Mouse (Mus musculus) megakaryocyte, embryonic 14.5 days (primary cell): ENCODE data around the gene Pitpnm3. TPM values are rescaled to one million over a fixed set of nuclear protein-coding genes. Genes with fewer than 3 reads are reported as not detected.
A peak's percentile ranks its signal among the peaks of the same experiment; 100 is the strongest.
"Not testable (repeated sequence)": the region's sequence is repeated elsewhere in the genome, so short reads cannot be mapped to it uniquely, and the experiment has no call there.

Experiments used
- H3K27me3 ChIP-seq: replicated peaks from 2 replicates; pipeline ENCODE3; 2012; ENCODE audit warnings: inconsistent platforms
- H3K36me3 ChIP-seq: replicated peaks from 2 replicates; pipeline ENCODE3; 2012; ENCODE audit warnings: low read length, inconsistent platforms, mixed read lengths
- H3K4me1 ChIP-seq: 2 replicates; pipeline ENCODE4 v1.6.1; 2012; ENCODE audit warnings: inconsistent platforms
- H3K4me3 ChIP-seq: replicated peaks from 2 replicates; pipeline ENCODE3; 2012; ENCODE audit warnings: moderate library complexity, mild to moderate bottlenecking, inconsistent platforms
- H3K9me3 ChIP-seq: 2 replicates; pipeline ENCODE4 v1.6.1; 2012; ENCODE audit warnings: inconsistent platforms
- FLI1 ChIP-seq: IDR thresholded peaks from 2 replicates; pipeline ENCODE4 v1.6.1; 2012; ENCODE audit warnings: low read length, inconsistent platforms, mixed read lengths
- GATA1 ChIP-seq: IDR thresholded peaks from 3 replicates; pipeline ENCODE4 v1.6.1; 2012; ENCODE audit warnings: mixed read lengths, low read length, inconsistent platforms, borderline replicate concordance
- polyA plus RNA-seq: library from polyadenylated mRNA; stranded (reverse); fragments of >175 nt; gene quantifications from 2 replicates; pipeline ENCODE4 v1.2.3, GENCODE M21; 2012; ENCODE audit warnings: low replicate concordance; ENCODE audit not compliant: insufficient read depth

Gene Pitpnm3
- 0.07 TPM in 1 of 2 replicates, not detected in the other for polyA plus RNA-seq

- peaks cover 5% of the 10 kb centered on the region for H3K4me1 ChIP-seq
- TF ChIP-seq GATA1 (no peak), FLI1 (no peak)
- no peaks in the 10 kb centered on the region for H3K9me3 ChIP-seq
- peak within 1 kb of the TSS; percentile 50 for H3K4me3 ChIP-seq
- H3K36me3 ChIP-seq = no peaks in the 10 kb centered on the region
- peaks cover 94% of the 10 kb centered on the region for H3K27me3 ChIP-seq
Observed at GRCm38 (mm10) chr11:72135383-72136158, at the start of gene Pitpnm3. Gene Pitpnm3 (minus strand): TSS chr11:72135778.

- peaks cover 72% of the 10 kb centered on the region for H3K36me3 ChIP-seq
- H3K9me3 ChIP-seq = no peaks in the 10 kb centered on the region
- H3K4me3 ChIP-seq = no peak overlapping the region
- TF ChIP-seq GATA1 = no peak
- H3K27me3 ChIP-seq = no peaks in the 10 kb centered on the region
- H3K4me1 ChIP-seq = peaks cover 17% of the 10 kb centered on the region
Observed at GRCm38 (mm10) chr11:72184252-72184651, 48.7 kb upstream of the Pitpnm3 start.

GRCm38 (mm10) chr11:72181136-72181535, 45.6 kb upstream of the Pitpnm3 start:
- Histone ChIP-seq H3K27me3 (no peaks in the 10 kb centered on the region), H3K36me3 (peaks cover 74% of the 10 kb centered on the region), H3K4me1 (peaks cover 4% of the 10 kb centered on the region), H3K4me3 (no peak overlapping the region), H3K9me3 (no peaks in the 10 kb centered on the region)
- TF ChIP-seq GATA1 = no peak
- TF ChIP-seq FLI1 = no peak

GRCm38 (mm10) chr11:72180556-72180955, 45.0 kb upstream of the Pitpnm3 start:
- Histone ChIP-seq H3K27me3 (no peaks in the 10 kb centered on the region), H3K4me3 (no peak overlapping the region), H3K36me3 (peaks cover 76% of the 10 kb centered on the region), H3K4me1 (no peaks in the 10 kb centered on the region), H3K9me3 (no peaks in the 10 kb centered on the region)
- TF ChIP-seq GATA1 (no peak), FLI1 (no peak)

- peaks cover 90% of the 10 kb centered on the region for H3K36me3 ChIP-seq
- no peaks in the 10 kb centered on the region for H3K27me3 ChIP-seq
- no peaks in the 10 kb centered on the region for H3K9me3 ChIP-seq
- H3K4me1 ChIP-seq = no peaks in the 10 kb centered on the region
- H3K4me3 ChIP-seq = no peak overlapping the region
- no peak for TF ChIP-seq FLI1
- TF ChIP-seq GATA1 = no peak
Observed at GRCm38 (mm10) chr11:72176553-72176952, 41.0 kb upstream of the Pitpnm3 start.

GRCm38 (mm10) chr11:72175966-72176365, 40.4 kb upstream of the Pitpnm3 start:
- TF ChIP-seq FLI1 (no peak), GATA1 (no peak)
- peaks cover 85% of the 10 kb centered on the region for H3K36me3 ChIP-seq
- H3K4me3 ChIP-seq = no peak overlapping the region
- H3K27me3 ChIP-seq = no peaks in the 10 kb centered on the region
- no peaks in the 10 kb centered on the region for H3K9me3 ChIP-seq
- H3K4me1 ChIP-seq = no peaks in the 10 kb centered on the region

- Histone ChIP-seq H3K36me3 (peaks cover 86% of the 10 kb centered on the region), H3K27me3 (no peaks in the 10 kb centered on the region), H3K4me3 (no peak overlapping the region), H3K4me1 (no peaks in the 10 kb centered on the region), H3K9me3 (no peaks in the 10 kb centered on the region)
- TF ChIP-seq GATA1 (no peak), FLI1 (no peak)
Observed at GRCm38 (mm10) chr11:72174721-72175120, 39.1 kb upstream of the Pitpnm3 start.

GRCm38 (mm10) chr11:72173506-72173905, 37.9 kb upstream of the Pitpnm3 start:
- Histone ChIP-seq H3K4me1 (peaks cover under 1% of the 10 kb centered on the region; the same call in 1 of the 2 replicates), H3K27me3 (no peaks in the 10 kb centered on the region), H3K9me3 (no peaks in the 10 kb centered on the region), H3K36me3 (peaks cover 86% of the 10 kb centered on the region), H3K4me3 (no peak overlapping the region)
- TF ChIP-seq GATA1 (no peak), FLI1 (no peak)

GRCm38 (mm10) chr11:72171906-72172305, 36.3 kb upstream of the Pitpnm3 start:
- peaks cover 85% of the 10 kb centered on the region for H3K36me3 ChIP-seq
- not testable (repeated sequence) for H3K27me3 ChIP-seq, H3K4me1 ChIP-seq, H3K4me3 ChIP-seq, H3K9me3 ChIP-seq

- Histone ChIP-seq H3K36me3 (peaks cover 85% of the 10 kb centered on the region), H3K4me1 (peaks cover 5% of the 10 kb centered on the region), H3K4me3 (no peak overlapping the region), H3K27me3 (no peaks in the 10 kb centered on the region), H3K9me3 (no peaks in the 10 kb centered on the region)
- no peak for TF ChIP-seq GATA1
- TF ChIP-seq FLI1 = no peak
Observed at GRCm38 (mm10) chr11:72169871-72170270, 34.3 kb upstream of the Pitpnm3 start.

GRCm38 (mm10) chr11:72163198-72163597, 27.6 kb upstream of the Pitpnm3 start:
- peaks cover under 1% of the 10 kb centered on the region for H3K4me1 ChIP-seq
- H3K27me3 ChIP-seq = no peaks in the 10 kb centered on the region
- H3K9me3 ChIP-seq = no peaks in the 10 kb centered on the region
- H3K36me3 ChIP-seq = peaks cover 90% of the 10 kb centered on the region
- H3K4me3 ChIP-seq = no peak overlapping the region
- TF ChIP-seq GATA1 (no peak), FLI1 (no peak)
